Mouse (Mus musculus) CD4-positive helper T cell, adult 2 months (primary cell): ENCODE measurements around the gene Zmynd12.

Experiments
- DNase-seq: peaks from one replicate; pipeline ENCODE4 v3.0.0-alpha.2; 2012; ENCODE audit warnings: low read depth, missing footprints, low spot score

The Zmynd12 gene

GRCm38 (mm10) chr4:119422294-119422964 is at the start of gene Zmynd12, which contains the start of gene Ppcs:
Gene Zmynd12, plus strand, starts transcription at chr4:119422814.
Gene Ppcs, minus strand, starts transcription at chr4:119422420.
- DNase-seq, result peak; percentile 93

GRCm38 (mm10) chr4:119381471-119382190 is 41.0 kb upstream of the Zmynd12 start:
- no peak for DNase-seq

- DNase-seq, result no peak
Measured at GRCm38 (mm10) chr4:119389184-119389583, 33.4 kb upstream of the Zmynd12 start.

- peak; percentile 14 for DNase-seq
Measured at GRCm38 (mm10) chr4:119390369-119390768, 32.2 kb upstream of the Zmynd12 start.

- no peak for DNase-seq
Measured at GRCm38 (mm10) chr4:119398751-119399150, 23.9 kb upstream of the Zmynd12 start.

GRCm38 (mm10) chr4:119400896-119401295 is 21.7 kb upstream of the Zmynd12 start:
- no peak for DNase-seq

- DNase-seq, result no peak
Measured at GRCm38 (mm10) chr4:119403431-119403830, 19.2 kb upstream of the Zmynd12 start.

- DNase-seq, result no peak
Measured at GRCm38 (mm10) chr4:119411877-119412650, 10.6 kb upstream of the Zmynd12 start.

GRCm38 (mm10) chr4:119412791-119413190 is 9.8 kb upstream of the Zmynd12 start:
- no peak for DNase-seq

GRCm38 (mm10) chr4:119415072-119415753 is 7.4 kb upstream of the Zmynd12 start, which contains the start of gene Ccdc30:
Gene Ccdc30, minus strand, starts transcription at chr4:119415521.
- DNase-seq, result peak; percentile 86

GRCm38 (mm10) chr4:119417270-119417669 is 5.3 kb upstream of the Zmynd12 start:
- no peak for DNase-seq

- DNase-seq, result no peak
Measured at GRCm38 (mm10) chr4:119417894-119418293, 4.7 kb upstream of the Zmynd12 start.

- DNase-seq, result no peak
Measured at GRCm38 (mm10) chr4:119421191-119421590, 1.4 kb upstream of the Zmynd12 start.

- DNase-seq, result no peak
Measured at GRCm38 (mm10) chr4:119421921-119422293, 707 bp upstream of the Zmynd12 start.

- no peak for DNase-seq
Measured at GRCm38 (mm10) chr4:119425077-119425476, 2.5 kb downstream of the Zmynd12 start.

GRCm38 (mm10) chr4:119425601-119426000 is 3.0 kb downstream of the Zmynd12 start:
- DNase-seq, result no peak

- no peak for DNase-seq
Measured at GRCm38 (mm10) chr4:119427680-119428079, 5.1 kb downstream of the Zmynd12 start.

GRCm38 (mm10) chr4:119430678-119431077 is 8.1 kb downstream of the Zmynd12 start:
- DNase-seq, result peak; percentile 52

GRCm38 (mm10) chr4:119437936-119438335 is 15.3 kb downstream of the Zmynd12 start:
- no peak for DNase-seq

- DNase-seq, result no peak
Measured at GRCm38 (mm10) chr4:119441836-119442235, 19.2 kb downstream of the Zmynd12 start.

GRCm38 (mm10) chr4:119442539-119442938 is 19.9 kb downstream of the Zmynd12 start:
- DNase-seq, result no peak

- DNase-seq, result no peak
Measured at GRCm38 (mm10) chr4:119447261-119447660, 24.6 kb downstream of the Zmynd12 start.
